Mouse (Mus musculus) stomach, embryonic 16.5 days (tissue): ENCODE measurements around the gene Car3. TPM values are rescaled to one million over a fixed set of nuclear protein-coding genes. Genes with fewer than 3 reads are reported as not detected.

Experiments
- ATAC-seq: fragments of 200-750 bp; cut with Nextera tagmentation; 2 replicates; pipeline ENCODE4 v1.8.0; 2017; ENCODE audit warnings: moderate number of reproducible peaks, moderate TSS enrichment; ENCODE audit not compliant: insufficient read depth, low FRiP score
- H3K27ac ChIP-seq: fragments of 300-500 bp; sonication (generic); 2 replicates; pipeline ENCODE4 v1.5.1; 2014; ENCODE audit warnings: low read length
- H3K27me3 ChIP-seq: fragments of 300-500 bp; sonication (generic); 2 replicates; pipeline ENCODE4 v1.6.1; 2014; ENCODE audit warnings: low read length, control low read depth, mixed read lengths; ENCODE audit not compliant: control insufficient read depth, insufficient read depth
- H3K36me3 ChIP-seq: fragments of 300-500 bp; sonication (generic); 2 replicates; pipeline ENCODE4 v1.6.1; 2014; ENCODE audit warnings: low read length; ENCODE audit not compliant: control insufficient read depth, insufficient read depth
- H3K4me1 ChIP-seq: fragments of 300-500 bp; sonication (generic); 2 replicates; pipeline ENCODE4 v1.6.1; 2014; ENCODE audit warnings: low read length, control low read depth, mixed read lengths; ENCODE audit not compliant: control insufficient read depth, insufficient read depth
- H3K4me2 ChIP-seq: fragments of 300-500 bp; sonication (generic); 2 replicates; pipeline ENCODE4 v1.6.1; 2014; ENCODE audit warnings: low read depth, low read length, mixed read lengths
- H3K4me3 ChIP-seq: fragments of 300-500 bp; sonication (generic); replicated peaks from 2 replicates; pipeline ENCODE4 v1.5.1; 2014; ENCODE audit warnings: mild to moderate bottlenecking, low read length
- H3K9ac ChIP-seq: fragments of 300-500 bp; sonication (generic); 2 replicates; pipeline ENCODE4 v1.6.1; 2014; ENCODE audit warnings: low read length
- H3K9me3 ChIP-seq: fragments of 300-500 bp; sonication (generic); replicated peaks from 2 replicates; pipeline ENCODE4 v1.6.1; 2016; ENCODE audit warnings: low read length, control low read depth; ENCODE audit not compliant: control insufficient read depth
- WGBS: fragments of 180-500 bp; shearing (Covaris S2); extraction: QIAGEN DNeasy Blood & Tissue Kit; methylation state at CpG from one replicate; pipeline ENCODE4 v1.1.7; 2014; 5-methylcytosine and 5-hydroxymethylcytosine counted together
- polyA plus RNA-seq: library from polyadenylated mRNA; unstranded; fragments of >200 nt; fragmentation: Nextera tagmentation; extraction: Ambion mirVana; gene quantifications from 2 replicates; pipeline ENCODE4 v1.2.1, GENCODE M21; 2015

Car3 gene
- polyA plus RNA-seq, 1 experiment from 2014 or later, result 39.9 TPM

DNA sequence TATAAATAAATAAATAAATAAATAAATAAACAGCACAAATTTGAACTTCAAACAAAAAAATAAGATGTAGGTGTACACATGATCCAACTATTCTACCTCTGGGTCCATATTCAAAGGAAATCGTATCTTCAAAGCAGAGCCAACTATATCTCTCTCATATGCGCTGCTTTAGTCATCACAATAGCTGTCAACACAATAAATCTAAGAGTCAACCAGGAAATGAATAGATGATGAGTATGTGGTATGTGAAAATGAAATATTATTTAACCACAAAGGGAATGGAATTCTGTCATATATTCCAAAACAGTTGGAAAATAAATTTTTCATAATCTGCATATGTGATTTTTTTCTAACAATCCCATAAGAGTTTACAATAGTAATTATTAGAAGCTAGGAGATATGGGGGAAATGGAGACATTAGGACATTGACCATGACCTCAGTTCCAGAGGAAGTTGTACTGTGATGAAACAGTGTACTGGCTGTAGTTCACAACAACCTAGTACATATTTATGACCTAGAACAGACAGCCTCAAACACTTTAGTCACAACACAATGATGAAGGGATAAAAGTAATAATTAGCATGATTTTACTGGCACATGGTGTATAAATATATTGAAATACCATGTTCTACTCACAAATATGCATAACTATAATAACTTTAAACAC, 14.6 kb upstream of the Car3 start:
- Histone ChIP-seq H3K9me3 (no peaks in the 10 kb centered on the region), H3K4me3 (no peak overlapping the region), H3K9ac (no peak overlapping the region), H3K4me1 (no peaks in the 10 kb centered on the region), H3K36me3 (no peaks in the 10 kb centered on the region), H3K27me3 (no peaks in the 10 kb centered on the region), H3K27ac (no peak overlapping the region), H3K4me2 (no peak overlapping the region)
- WGBS, result 87% methylated on average over 2 of the region's 2 CpGs
- no peak for ATAC-seq

DNA sequence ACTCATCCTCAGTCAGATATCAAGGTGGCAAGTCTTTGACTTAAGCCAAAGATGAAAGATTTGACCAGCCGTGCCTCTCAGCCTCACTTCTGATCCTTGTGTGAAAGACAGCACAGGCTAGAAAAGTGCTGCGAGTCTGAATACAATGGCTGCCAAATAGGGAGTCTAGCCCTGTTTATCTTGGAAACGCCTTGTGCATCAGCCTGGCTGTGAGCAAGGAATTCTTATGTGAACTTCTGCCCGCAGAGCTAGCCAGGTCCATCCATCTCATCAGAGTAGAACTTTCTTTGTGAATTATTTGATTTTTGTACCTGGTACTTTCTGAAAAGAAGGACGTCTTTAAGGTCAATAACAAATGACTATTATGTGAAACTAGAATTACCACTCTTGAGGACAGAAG, 9.3 kb upstream of the Car3 start:
- Histone ChIP-seq H3K4me2 (no peak overlapping the region), H3K9me3 (no peaks in the 10 kb centered on the region), H3K9ac (no peak overlapping the region), H3K4me1 (no peaks in the 10 kb centered on the region), H3K27me3 (no peaks in the 10 kb centered on the region), H3K36me3 (no peaks in the 10 kb centered on the region), H3K4me3 (no peak overlapping the region), H3K27ac (no peak overlapping the region)
- ATAC-seq, result no peak
- 41% methylated on average over 5 of the region's 5 CpGs for WGBS

DNA sequence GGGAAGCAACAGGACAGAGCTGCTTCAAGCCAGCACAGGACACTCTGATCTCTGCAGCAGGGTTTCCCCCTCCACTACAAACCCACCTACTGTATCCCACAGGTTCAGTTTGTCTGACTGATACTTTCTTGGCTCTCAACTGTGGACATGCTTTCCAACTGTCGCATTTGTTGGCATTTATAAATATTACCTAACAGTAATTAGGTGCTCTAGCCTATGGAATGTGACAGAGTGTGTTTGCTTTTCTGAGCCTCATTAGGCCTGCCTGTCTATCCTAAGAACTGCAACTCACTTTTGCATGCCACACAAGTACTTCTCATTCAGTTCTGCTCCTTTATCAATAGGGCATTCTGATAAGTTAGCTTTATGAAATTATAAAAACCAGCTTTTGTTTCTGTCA, 8.9 kb upstream of the Car3 start:
- no peak overlapping the region for H3K9ac ChIP-seq
- 15% methylated on average over 1 of the region's 1 CpGs for WGBS
- no peak for ATAC-seq
- no peaks in the 10 kb centered on the region for H3K9me3 ChIP-seq
- no peaks in the 10 kb centered on the region for H3K4me1 ChIP-seq
- H3K27me3 ChIP-seq, result no peaks in the 10 kb centered on the region
- H3K36me3 ChIP-seq, result no peaks in the 10 kb centered on the region
- no peak overlapping the region for H3K27ac ChIP-seq
- no peak overlapping the region for H3K4me2 ChIP-seq
- no peak overlapping the region for H3K4me3 ChIP-seq

GRCm38 (mm10) chr3:14857874-14858273, 5.4 kb upstream of the Car3 start:
- WGBS, result 80% methylated on average over 3 of the region's 3 CpGs
- H3K9me3 ChIP-seq, result no peaks in the 10 kb centered on the region

GRCm38 (mm10) chr3:14860291-14860690, 3.0 kb upstream of the Car3 start:
- H3K9ac ChIP-seq, result no peak overlapping the region
- ATAC-seq, result no peak
- H3K9me3 ChIP-seq, result no peaks in the 10 kb centered on the region
- H3K4me2 ChIP-seq, result no peak overlapping the region
- no peaks in the 10 kb centered on the region for H3K27me3 ChIP-seq
- WGBS, result 69% methylated on average over 3 of the region's 3 CpGs
- H3K4me1 ChIP-seq, result peaks cover 11% of the 10 kb centered on the region
- no peak overlapping the region for H3K4me3 ChIP-seq
- no peak overlapping the region for H3K27ac ChIP-seq
- no peaks in the 10 kb centered on the region for H3K36me3 ChIP-seq

More at GRCm38 (mm10) chr3:14857874-14858273, 5.4 kb upstream of the Car3 start:
- no peak overlapping the region for H3K27ac ChIP-seq
- ATAC-seq, result no peak
- H3K4me3 ChIP-seq, result no peak overlapping the region
- H3K36me3 ChIP-seq, result no peaks in the 10 kb centered on the region
- peaks cover 6% of the 10 kb centered on the region for H3K4me1 ChIP-seq
- no peaks in the 10 kb centered on the region for H3K27me3 ChIP-seq
- no peak overlapping the region for H3K4me2 ChIP-seq
- H3K9ac ChIP-seq, result no peak overlapping the region

GRCm38 (mm10) chr3:14861165-14861564, 2.1 kb upstream of the Car3 start:
- 78% methylated on average over 1 of the region's 1 CpGs for WGBS

GRCm38 (mm10) chr3:14861787-14862186, 1.5 kb upstream of the Car3 start:
- no peak overlapping the region for H3K27ac ChIP-seq
- H3K9ac ChIP-seq, result no peak overlapping the region
- no peak for ATAC-seq
- H3K4me3 ChIP-seq, result no peak overlapping the region
- peaks cover 11% of the 10 kb centered on the region for H3K4me1 ChIP-seq
- 39% methylated on average over 4 of the region's 4 CpGs for whole genome bisulfite sequencing
- no peaks in the 10 kb centered on the region for H3K27me3 ChIP-seq
- H3K36me3 ChIP-seq, result no peaks in the 10 kb centered on the region
- H3K9me3 ChIP-seq, result no peaks in the 10 kb centered on the region
- no peak overlapping the region for H3K4me2 ChIP-seq

More at GRCm38 (mm10) chr3:14861165-14861564, 2.1 kb upstream of the Car3 start:
- Histone ChIP-seq H3K9me3 (no peaks in the 10 kb centered on the region), H3K4me2 (no peak overlapping the region), H3K4me3 (no peak overlapping the region), H3K4me1 (peaks cover 11% of the 10 kb centered on the region), H3K27ac (no peak overlapping the region), H3K27me3 (no peaks in the 10 kb centered on the region), H3K9ac (no peak overlapping the region), H3K36me3 (no peaks in the 10 kb centered on the region)
- ATAC-seq, result no peak

GRCm38 (mm10) chr3:14862654-14863021, 674 bp upstream of the Car3 start:
- Histone ChIP-seq H3K27ac (no peak overlapping the region), H3K9ac (peak overlapping the region; percentile 23; the same call in 1 of the 2 replicates), H3K27me3 (no peaks in the 10 kb centered on the region), H3K4me3 (peak overlapping the region; percentile 34), H3K4me1 (peaks cover 11% of the 10 kb centered on the region), H3K9me3 (no peaks in the 10 kb centered on the region), H3K4me2 (peak overlapping the region; percentile 57), H3K36me3 (no peaks in the 10 kb centered on the region)
- WGBS, result 3% methylated on average over 9 of the region's 9 CpGs
- ATAC-seq, result 0 out of 2 replicates have a peak, but pooled peaks have one; percentile 5

- H3K4me3 ChIP-seq, result no peak overlapping the region
- H3K36me3 ChIP-seq, result no peaks in the 10 kb centered on the region
- ATAC-seq, result no peak
- peaks cover 11% of the 10 kb centered on the region for H3K4me1 ChIP-seq
- no peak overlapping the region for H3K4me2 ChIP-seq
- no peak overlapping the region for H3K9ac ChIP-seq
- H3K9me3 ChIP-seq, result no peaks in the 10 kb centered on the region
- H3K27ac ChIP-seq, result no peak overlapping the region
- H3K27me3 ChIP-seq, result no peaks in the 10 kb centered on the region
- 83% methylated on average over 2 of the region's 2 CpGs for WGBS
Measured at GRCm38 (mm10) chr3:14863922-14864321, 610 bp downstream of the Car3 start.
